In the genomic region with DNA sequence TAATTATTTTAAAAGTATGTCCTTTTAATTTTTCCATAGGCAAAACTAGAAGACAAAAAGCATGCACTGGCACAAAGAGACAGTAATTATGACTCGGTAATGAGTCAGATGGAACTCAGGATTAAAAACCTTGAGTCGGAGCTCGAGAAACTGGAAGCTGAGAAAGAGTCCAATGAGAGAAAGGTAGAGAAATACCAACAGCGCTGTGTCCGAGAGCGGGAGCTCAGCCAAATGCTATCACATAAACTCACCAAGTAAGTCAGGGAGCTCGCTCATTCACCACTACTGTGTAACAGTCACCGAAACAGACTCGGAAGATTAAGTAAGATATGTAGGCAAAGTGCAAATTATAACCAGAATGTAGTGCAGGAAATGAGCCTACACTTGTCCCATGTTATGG, we compare ENCODE assay signal across 15 mouse cellular contexts. TPM values are rescaled to one million over a fixed set of nuclear protein-coding genes. Genes with fewer than 3 reads are reported as not detected.
"Had no signal": no experiment of that assay in that cellular context is flagged by ENCODE, and none has a peak within 500 bp of the region (broad histone marks: within the 10 kb centered on the region; RNA-seq: fewer than 3 reads in every experiment).

No protein-coding gene starts in this region.

- H3K27me3 ChIP-seq: limb, embryonic 12.5 days; liver, embryonic 13.5 days; lung, embryonic 15.5 days; midbrain, embryonic 12.5 days had no signal

- H3K27ac ChIP-seq: limb, embryonic 12.5 days; liver, embryonic 13.5 days; lung, embryonic 15.5 days; midbrain, embryonic 12.5 days; stomach, postnatal 0 days had no signal

- H3K4me1 ChIP-seq: limb, embryonic 12.5 days; liver, embryonic 13.5 days; lung, embryonic 15.5 days; midbrain, embryonic 12.5 days had no signal

- ATAC-seq: liver, postnatal 0 days; midbrain, embryonic 16.5 days had no signal

- H3K4me2 ChIP-seq: limb, embryonic 12.5 days; liver, embryonic 13.5 days; lung, embryonic 15.5 days; midbrain, embryonic 12.5 days had no signal

- DNase-seq: kidney, postnatal 25 days; layer of hippocampus, postnatal 36 days; liver; liver, embryonic 13.5 days; liver, postnatal 0 days; lung, postnatal 14 days; right cerebral cortex, adult 18-20 months; thymus, postnatal 4 days had no signal

- H3K36me3 ChIP-seq: limb, embryonic 12.5 days; liver, embryonic 13.5 days; lung, embryonic 15.5 days; midbrain, embryonic 12.5 days had no signal

- H3K9me3 ChIP-seq: limb, embryonic 12.5 days; liver, embryonic 13.5 days; lung, embryonic 15.5 days; midbrain, embryonic 12.5 days had no signal

- H3K4me3 ChIP-seq: limb, embryonic 12.5 days; liver, embryonic 13.5 days; lung, embryonic 15.5 days; midbrain, embryonic 12.5 days had no signal

- H3K9ac ChIP-seq: limb, embryonic 12.5 days; liver, embryonic 13.5 days; liver, postnatal 0 days; lung, embryonic 15.5 days; midbrain, embryonic 12.5 days had no signal

RNA-seq across cellular contexts. Expression of a gene that starts 49.3 kb away (rescaled TPM):
- total RNA-seq: layer of hippocampus, postnatal 36 days; left cerebral cortex, postnatal 36 days; megakaryocyte-erythroid progenitor cell, adult 5-6 weeks had no signal
